Mouse (Mus musculus) megakaryocyte-erythroid progenitor cell, adult 5-6 weeks (primary cell): ENCODE measurements around the gene Tmem39b. TPM values are rescaled to one million over a fixed set of nuclear protein-coding genes. Genes with fewer than 3 reads are reported as not detected.
"Not testable (repeated sequence)": the region's sequence is repeated elsewhere in the genome, so short reads cannot be mapped to it uniquely, and the experiment has no call there.

Experiments
- ATAC-seq: replicated peaks from 2 replicates; pipeline ENCODE4 v1.8.0; 2016; ENCODE audit warnings: mild to moderate bottlenecking, inconsistent platforms; ENCODE audit not compliant: severe bottlenecking, poor library complexity, low FRiP score, low TSS enrichment
- total RNA-seq, 2 experiments: library from RNA; stranded (forward) in 1 of 2; stranded (reverse) in 1 of 2; fragments of 200-1000, 215-1000 nt in 1 of 2; fragments of >200 nt in 1 of 2; fragmentation: Nextera tagmentation in 1 of 2; gene quantifications; 2 replicates each; pipeline ENCODE4 v1.2.3; 2014 to 2017

The Tmem39b gene
- total RNA-seq (2014; fragmentation: Nextera tagmentation) (26.6 and 31.7 TPM in 2 replicates), total RNA-seq (2017) (6.0 and 7.6 TPM in 2 replicates)

- peak; percentile 81 for ATAC-seq
Observed at GRCm38 (mm10) chr4:129696158-129696985, at the start of gene Tmem39b. Tmem39b (minus strand) TSS chr4:129696838.

GRCm38 (mm10) chr4:129746106-129746505 is 49.5 kb upstream of the Tmem39b start:
- ATAC-seq: no peak

GRCm38 (mm10) chr4:129743494-129743893 is 46.9 kb upstream of the Tmem39b start:
- ATAC-seq: no peak

GRCm38 (mm10) chr4:129743010-129743390 is 46.4 kb upstream of the Tmem39b start:
- no peak for ATAC-seq

GRCm38 (mm10) chr4:129742232-129743009 is 45.8 kb upstream of the Tmem39b start, which contains the start of gene Khdrbs1:
Khdrbs1 (minus strand) TSS chr4:129742303.
- ATAC-seq: peak; percentile 85

- ATAC-seq: no peak; the same call in 1 of the 2 replicates
Observed at GRCm38 (mm10) chr4:129741974-129742231, 45.3 kb upstream of the Tmem39b start.

GRCm38 (mm10) chr4:129741251-129741973 is 44.8 kb upstream of the Tmem39b start:
- peak; percentile 51 for ATAC-seq

GRCm38 (mm10) chr4:129739111-129739645 is 42.5 kb upstream of the Tmem39b start:
- ATAC-seq: no peak

- no peak for ATAC-seq
Observed at GRCm38 (mm10) chr4:129736173-129736572, 39.5 kb upstream of the Tmem39b start.

- ATAC-seq: not testable (repeated sequence)
Observed at GRCm38 (mm10) chr4:129735485-129735884, 38.8 kb upstream of the Tmem39b start.

GRCm38 (mm10) chr4:129731423-129731822 is 34.8 kb upstream of the Tmem39b start:
- ATAC-seq: no peak

GRCm38 (mm10) chr4:129716310-129716709 is 19.7 kb upstream of the Tmem39b start:
- no peak for ATAC-seq

GRCm38 (mm10) chr4:129709486-129710129 is 13.0 kb upstream of the Tmem39b start:
- no peak for ATAC-seq

- no peak for ATAC-seq
Observed at GRCm38 (mm10) chr4:129706750-129707149, 10.1 kb upstream of the Tmem39b start.

- no peak for ATAC-seq
Observed at GRCm38 (mm10) chr4:129702454-129702853, 5.8 kb upstream of the Tmem39b start.

GRCm38 (mm10) chr4:129701503-129702377 is 5.1 kb upstream of the Tmem39b start:
- peak; percentile 73 for ATAC-seq

GRCm38 (mm10) chr4:129700661-129701060 is 4.0 kb upstream of the Tmem39b start:
- ATAC-seq: not testable (repeated sequence)

GRCm38 (mm10) chr4:129700216-129700615 is 3.6 kb upstream of the Tmem39b start:
- no peak for ATAC-seq
